8 mouse cellular contexts compared by ENCODE assay signal in genomic region chr11:113651206-113651906, GRCm38 (mm10). TPM values are rescaled to one million over a fixed set of nuclear protein-coding genes. Genes with fewer than 3 reads are reported as not detected.
DNase-seq lines count a peak whose midpoint lies in the region; ATAC-seq lines count a peak whose summit lies in the region.

No protein-coding gene starts in this region.

- H3K27me3 ChIP-seq in hindbrain, embryonic 12.5 days: no peaks in the 10 kb centered on the region
- H3K27me3 ChIP-seq in midbrain, embryonic 11.5 days (ENCODE audit: control insufficient read depth, insufficient read depth, low read length): no peaks in the 10 kb centered on the region; the same call in 1 of the 2 replicates

- H3K4me1 ChIP-seq in hindbrain, embryonic 12.5 days: peaks cover 28% of the 10 kb centered on the region
- H3K4me1 ChIP-seq in midbrain, embryonic 11.5 days (ENCODE audit: control insufficient read depth, insufficient read depth, low read length): peaks cover 13% of the 10 kb centered on the region; the same call in 1 of the 2 replicates

- no peak overlapping the region for H3K9ac ChIP-seq in hindbrain, embryonic 12.5 days
- H3K9ac ChIP-seq in midbrain, embryonic 11.5 days (ENCODE audit: low read length): no peak overlapping the region

- H3K9me3 ChIP-seq in hindbrain, embryonic 12.5 days (replicated peaks): no peaks in the 10 kb centered on the region
- H3K9me3 ChIP-seq in midbrain, embryonic 11.5 days (ENCODE audit: control insufficient read depth, low read length): no peaks in the 10 kb centered on the region

- peak overlapping the region; percentile 65 for H3K4me2 ChIP-seq in hindbrain, embryonic 12.5 days (replicated peaks)
- H3K4me2 ChIP-seq in midbrain, embryonic 11.5 days: peak overlapping the region; percentile 69; the same call in 1 of the 2 replicates

- DNase-seq in cerebellum, adult 11 months: peak; percentile 46
- peak; percentile 68 for DNase-seq in cerebellum, adult 11-12 months
- no peak for DNase-seq in midbrain, embryonic 11.5 days (ENCODE audit: low spot score, missing footprints)
- DNase-seq in thymus, postnatal 4 days: no peak
- DNase-seq in lung, postnatal 14 days: no peak
- no peak for DNase-seq in Muller cell, postnatal 12 days (ENCODE audit: inconsistent ontology term)

- peak overlapping the region; percentile 95 for H3K27ac ChIP-seq in hindbrain, embryonic 12.5 days
- H3K27ac ChIP-seq in midbrain, embryonic 11.5 days (ENCODE audit: low read depth, low read length): peak overlapping the region; percentile 71

- 63% methylated on average over 22 of the region's 22 CpGs for WGBS in hindbrain, embryonic 12.5 days
- whole genome bisulfite sequencing in midbrain, embryonic 11.5 days: 72% methylated on average over 22 of the region's 22 CpGs

- peaks cover 48% of the 10 kb centered on the region for H3K36me3 ChIP-seq in hindbrain, embryonic 12.5 days
- peaks cover 23% of the 10 kb centered on the region for H3K36me3 ChIP-seq in midbrain, embryonic 11.5 days (ENCODE audit: control insufficient read depth, insufficient read depth, low read length)

- H3K4me3 ChIP-seq in hindbrain, embryonic 12.5 days: 0 out of 2 replicates have a peak overlapping the region, but pooled peaks have one; percentile 4
- H3K4me3 ChIP-seq in midbrain, embryonic 11.5 days (ENCODE audit: low read depth, low read length): no peak overlapping the region

- no peak for ATAC-seq in cerebellum, adult (ENCODE audit: insufficient number of reproducible peaks, low FRiP score, low TSS enrichment)
- ATAC-seq in hindbrain, embryonic 12.5 days (ENCODE audit: low FRiP score): peak; percentile 11; the same call in 1 of the 2 replicates
- ATAC-seq in midbrain, embryonic 11.5 days (ENCODE audit: low FRiP score): no peak

RNA-seq across cellular contexts. Expression of gene Slc39a11, which starts 1.5 kb away (rescaled TPM):
- 32.3 and 33.5 TPM in 2 replicates for polyA plus RNA-seq in hindbrain, embryonic 12.5 days (2016; fragmentation: Nextera tagmentation; extraction: Ambion mirVana)
- polyA plus RNA-seq in midbrain, embryonic 11.5 days (2014; fragmentation: Nextera tagmentation; extraction: Ambion mirVana): 17.7 and 17.8 TPM in 2 replicates

RNA-seq across cellular contexts. Expression of gene Cog1, which starts 2.4 kb away (rescaled TPM):
- 42.1 and 45.5 TPM in 2 replicates for polyA plus RNA-seq in hindbrain, embryonic 12.5 days (2016; fragmentation: Nextera tagmentation; extraction: Ambion mirVana)
- polyA plus RNA-seq in midbrain, embryonic 11.5 days (2014; fragmentation: Nextera tagmentation; extraction: Ambion mirVana): 30.0 and 30.1 TPM in 2 replicates

RNA-seq across cellular contexts. Expression of gene Sstr2, which starts 32.2 kb away (rescaled TPM):
- 35.3 and 37.8 TPM in 2 replicates for polyA plus RNA-seq in hindbrain, embryonic 12.5 days (2016; fragmentation: Nextera tagmentation; extraction: Ambion mirVana)
- 12.4 and 12.6 TPM in 2 replicates for polyA plus RNA-seq in midbrain, embryonic 11.5 days (2014; fragmentation: Nextera tagmentation; extraction: Ambion mirVana)

RNA-seq across cellular contexts. Expression of gene Fam104a, which starts 32.6 kb away (rescaled TPM):
- polyA plus RNA-seq in hindbrain, embryonic 12.5 days (2016; fragmentation: Nextera tagmentation; extraction: Ambion mirVana): 49.9 and 50.4 TPM in 2 replicates
- polyA plus RNA-seq in midbrain, embryonic 11.5 days (2014; fragmentation: Nextera tagmentation; extraction: Ambion mirVana): 50.9 and 54.6 TPM in 2 replicates

RNA-seq across cellular contexts. Expression of gene D11Wsu47e, which starts 32.9 kb away (rescaled TPM):
- polyA plus RNA-seq in hindbrain, embryonic 12.5 days (2016; fragmentation: Nextera tagmentation; extraction: Ambion mirVana): 23.8 and 25.9 TPM in 2 replicates
- 23.3 and 23.4 TPM in 2 replicates for polyA plus RNA-seq in midbrain, embryonic 11.5 days (2014; fragmentation: Nextera tagmentation; extraction: Ambion mirVana)

Comparison
In these comparisons a context has a peak if more than half of its experiments do, and no peak if none do; other contexts are left out.
1. DNase-seq: peak in cerebellum, adult 11 months (single experiment) and cerebellum, adult 11-12 months (single experiment); none in midbrain, embryonic 11.5 days (single experiment), thymus, postnatal 4 days (single experiment), lung, postnatal 14 days (single experiment) and Muller cell, postnatal 12 days (single experiment).